Mouse (Mus musculus): ENCODE data around the gene Actn3. TPM values are rescaled to one million over a fixed set of nuclear protein-coding genes. Genes with fewer than 3 reads are reported as not detected.
"Not testable (repeated sequence)": the region's sequence is repeated elsewhere in the genome, so short reads cannot be mapped to it uniquely, and the experiment has no call there.

Actn3 gene
- total RNA-seq (2021): 10 to 100 TPM; 70.8 to 96.2 TPM
- long read RNA-seq, experiment 1, transcript Actn3-201 (21 exons, 2,887 nt): major isoform, 54 of 80 reads
- long read RNA-seq, experiment 1, partial matches to known transcripts: 20 of 80 reads
- long read RNA-seq, experiment 1, other reads (novel, unspliced or antisense): 6 of 80 reads
- long read RNA-seq, experiment 2, transcript Actn3-201 (21 exons, 2,887 nt): major isoform, 59 of 71 reads
- long read RNA-seq, experiment 2, partial matches to known transcripts: 8 of 71 reads
- long read RNA-seq, experiment 2, other reads (novel, unspliced or antisense): 2 of 71 reads

- no peak for DNase-seq
Observed at GRCm38 (mm10) chr19:4877785-4878184, at the start of gene Actn3. Actn3 (minus strand) TSS chr19:4877909.

DNA sequence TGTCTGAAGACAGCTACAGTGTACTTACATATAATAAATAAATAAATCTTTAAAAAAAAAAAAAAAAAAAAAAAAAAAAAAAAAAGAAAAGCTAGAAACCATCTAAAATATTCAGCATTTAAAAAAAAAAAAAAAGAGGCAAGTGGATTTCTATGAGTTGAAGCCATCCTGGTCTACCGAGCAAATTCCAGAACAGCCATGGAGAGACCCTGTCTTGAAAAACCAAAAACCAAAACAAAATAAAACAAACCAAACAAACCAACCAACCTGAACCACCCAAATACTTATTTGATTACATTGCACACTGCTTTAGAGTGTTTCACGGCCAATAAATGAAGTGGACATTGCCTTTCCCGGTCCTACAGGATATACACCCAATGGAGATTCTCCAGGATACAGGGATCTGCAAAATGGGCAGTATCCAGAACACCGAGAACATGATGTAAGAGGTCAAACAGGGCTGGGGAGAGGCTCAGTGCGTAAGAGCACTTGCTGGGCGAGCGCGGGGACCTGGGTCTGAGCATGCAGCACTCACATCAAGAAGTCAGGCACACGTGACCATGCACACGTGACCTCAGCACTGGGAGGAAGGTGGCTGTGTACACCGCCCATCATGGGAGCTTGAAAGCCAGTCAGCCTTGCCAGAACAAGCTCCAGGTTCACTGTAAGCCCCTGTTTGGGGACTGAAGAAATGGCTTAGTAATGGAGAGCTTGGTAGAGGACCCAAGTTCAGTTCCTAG, 47.6 kb upstream of the Actn3 start:
- no peak for DNase-seq

- DNase-seq: peak; percentile 23
Observed at GRCm38 (mm10) chr19:4919652-4920051, 41.9 kb upstream of the Actn3 start.

- DNase-seq: no peak
Observed at GRCm38 (mm10) chr19:4916827-4917226, 39.1 kb upstream of the Actn3 start.

GRCm38 (mm10) chr19:4915924-4916603, 38.4 kb upstream of the Actn3 start:
- DNase-seq: peak; percentile 57

DNA sequence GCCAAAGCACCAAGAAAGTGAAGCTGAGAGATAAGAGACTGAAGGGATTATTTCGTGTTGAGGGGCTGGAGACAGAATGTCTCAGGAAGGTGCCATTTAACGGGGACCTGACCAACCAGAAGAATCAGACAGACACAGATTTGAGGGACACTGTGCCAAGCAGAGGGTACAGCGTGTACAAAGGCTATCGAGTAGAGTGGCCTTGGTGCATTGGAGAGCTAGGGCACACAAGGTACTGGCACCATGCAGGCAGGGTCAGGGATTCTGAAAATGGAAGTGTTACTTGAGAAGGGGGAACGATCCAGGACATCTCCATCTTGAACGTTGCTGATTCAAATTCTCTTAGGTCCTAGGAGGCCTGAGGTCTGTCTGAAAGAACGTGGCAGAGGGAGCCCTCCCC, 31.7 kb upstream of the Actn3 start:
- no peak for DNase-seq

- peak; percentile 45 for DNase-seq
Observed at GRCm38 (mm10) chr19:4908107-4908506, 30.4 kb upstream of the Actn3 start.

- DNase-seq: peak; percentile 88
Observed at GRCm38 (mm10) chr19:4905979-4906794, 28.5 kb upstream of the Actn3 start, which contains the start of gene Bbs1. Bbs1 (minus strand) TSS chr19:4906628.

- no peak for DNase-seq
Observed at GRCm38 (mm10) chr19:4899888-4900287, 22.2 kb upstream of the Actn3 start.

GRCm38 (mm10) chr19:4898972-4899371, 21.3 kb upstream of the Actn3 start:
- no peak for DNase-seq

DNA sequence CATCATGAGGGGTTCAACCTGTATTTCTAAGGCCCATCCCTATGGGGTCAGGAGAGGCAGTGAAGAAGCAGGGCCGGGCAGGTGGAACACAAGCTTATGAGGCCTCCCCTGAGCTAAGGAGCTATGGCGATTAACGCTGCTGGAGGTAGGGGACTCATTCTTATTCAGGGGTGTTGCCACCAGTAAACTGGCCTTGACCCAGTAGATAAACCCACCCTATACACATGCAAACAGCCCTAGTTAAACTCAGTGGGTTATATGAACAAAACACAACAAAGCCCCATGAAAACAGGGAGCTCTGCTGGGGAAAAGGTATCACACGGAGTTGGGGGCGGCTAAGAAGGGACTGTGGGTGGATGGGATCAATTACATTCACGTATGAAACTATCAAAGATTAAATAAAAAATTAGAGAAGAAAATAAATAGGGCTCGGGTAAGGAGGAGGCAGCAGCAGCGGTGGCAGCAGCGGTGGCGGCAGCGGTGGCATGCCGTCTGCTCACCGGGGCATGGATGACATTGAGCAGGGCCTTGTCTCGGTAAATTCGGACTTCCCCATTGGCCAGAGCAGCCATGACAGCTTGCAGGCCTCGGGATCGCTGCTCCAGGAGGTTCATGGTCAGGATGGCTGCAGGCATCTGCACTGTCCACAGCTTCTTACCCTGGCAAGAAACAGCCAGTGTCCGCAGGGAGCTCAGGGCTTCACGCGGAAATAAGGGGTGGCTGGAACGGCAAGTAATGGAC, 19.2 kb upstream of the Actn3 start:
- DNase-seq: no peak

DNA sequence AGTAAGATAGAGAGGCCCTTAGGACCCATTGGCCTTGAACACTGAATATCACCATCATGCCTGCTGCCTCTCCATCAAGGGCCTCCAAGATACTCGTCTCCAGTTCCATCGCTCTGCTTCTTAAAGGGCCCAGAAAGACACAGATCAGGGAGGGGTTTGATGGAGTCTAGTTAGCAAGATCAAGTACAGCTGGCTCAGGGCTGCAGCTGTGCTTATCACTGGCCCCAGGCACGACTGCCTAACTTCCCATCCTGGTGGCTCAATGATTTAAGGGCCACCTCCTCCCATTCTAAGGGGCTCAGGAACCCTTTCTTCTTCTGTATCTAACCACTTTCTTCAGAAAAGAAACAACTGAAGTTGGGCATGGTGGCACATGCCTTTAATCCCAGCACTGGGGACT, 14.1 kb upstream of the Actn3 start:
- no peak for DNase-seq

DNA sequence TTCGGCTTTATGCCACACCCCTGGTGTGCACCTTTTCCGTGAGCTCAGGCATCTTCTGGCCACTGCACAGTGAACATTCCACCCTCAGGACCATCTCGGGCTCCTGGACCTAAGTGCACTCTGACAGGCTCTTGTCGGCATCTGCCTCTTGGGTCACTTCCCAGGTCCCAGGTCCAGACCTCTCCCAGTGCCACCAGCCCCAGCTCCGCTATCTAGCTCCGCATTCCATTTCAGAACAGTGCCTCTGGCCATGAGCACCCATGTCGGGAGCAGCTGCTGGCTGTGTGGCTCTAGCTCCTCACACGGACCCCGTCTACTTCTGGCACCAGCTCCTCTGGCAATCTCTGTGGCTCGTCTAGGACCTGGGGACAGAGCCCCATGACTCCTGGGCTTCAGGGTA, 12.1 kb upstream of the Actn3 start:
- no peak for DNase-seq

DNA sequence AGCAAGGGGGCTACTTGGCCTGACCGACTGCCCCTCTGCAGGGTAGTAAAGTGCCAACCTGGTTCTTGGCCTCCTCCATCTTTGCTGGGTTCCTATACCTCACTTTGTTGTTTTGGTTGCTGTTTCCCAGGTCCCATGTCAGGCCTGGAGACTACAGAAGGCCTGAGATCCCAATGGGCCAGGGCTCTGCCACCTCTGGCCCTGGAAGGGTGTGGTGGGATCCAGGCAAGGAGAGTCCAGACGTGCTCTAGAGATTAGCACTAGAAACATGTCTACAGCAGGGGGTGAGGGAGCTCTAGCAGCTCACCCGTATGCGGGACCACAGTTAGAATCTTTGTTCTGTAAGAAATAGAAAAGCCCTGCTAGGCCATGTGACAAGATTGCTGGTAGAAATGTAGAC, 6.3 kb upstream of the Actn3 start:
- DNase-seq: no peak

GRCm38 (mm10) chr19:4879324-4879703, 1.6 kb upstream of the Actn3 start:
- no peak for DNase-seq

DNA sequence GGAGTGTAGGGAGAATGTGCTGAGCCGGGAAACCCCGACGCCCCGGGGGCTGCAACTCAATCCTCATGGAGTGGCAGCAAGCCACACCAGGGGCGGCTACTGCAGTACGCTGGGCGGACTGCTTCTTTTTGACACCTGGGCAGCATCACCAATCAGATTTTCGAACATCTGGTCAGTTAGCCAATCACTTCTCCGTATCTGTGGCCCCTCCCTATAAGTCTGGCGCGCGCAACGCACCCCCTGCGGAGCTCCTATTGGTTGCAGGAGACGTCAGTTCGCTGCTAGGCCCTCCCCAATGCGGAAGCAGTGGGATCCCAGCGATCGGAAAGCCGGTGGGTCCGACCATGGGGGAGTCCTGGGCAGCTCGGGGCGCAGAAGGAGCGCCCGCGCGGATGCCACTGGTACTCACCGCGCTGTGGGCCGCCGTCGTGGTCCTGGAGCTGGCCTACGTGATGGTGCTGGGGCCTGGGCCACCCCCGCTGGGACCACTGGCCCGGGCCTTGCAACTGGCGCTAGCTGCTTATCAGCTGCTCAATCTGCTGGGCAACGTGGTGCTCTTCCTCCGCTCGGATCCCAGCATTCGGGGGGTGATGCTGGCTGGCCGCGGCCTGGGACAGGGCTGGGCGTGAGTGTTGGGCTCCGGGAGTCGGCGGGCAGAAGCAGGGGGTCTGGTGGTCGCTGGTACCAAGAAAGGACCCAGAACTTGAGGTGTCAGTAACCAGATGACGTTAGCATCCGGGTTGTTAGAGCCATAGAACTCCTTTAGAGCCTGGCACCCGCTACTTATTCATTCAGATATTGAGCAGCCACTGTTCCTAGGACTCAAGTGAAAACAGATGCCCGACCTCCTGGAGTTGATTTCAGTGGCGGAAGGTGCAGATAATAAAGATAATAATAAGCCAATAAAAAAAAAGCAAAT, 955 bp upstream of the Actn3 start, which contains the start of gene Zdhhc24:
Gene Zdhhc24 (plus strand): TSS at position 264 of the 919 bp plus-strand sequence.
- DNase-seq: peak; percentile 98

- DNase-seq: no peak
Observed at GRCm38 (mm10) chr19:4876755-4877154, 954 bp downstream of the Actn3 start.

DNA sequence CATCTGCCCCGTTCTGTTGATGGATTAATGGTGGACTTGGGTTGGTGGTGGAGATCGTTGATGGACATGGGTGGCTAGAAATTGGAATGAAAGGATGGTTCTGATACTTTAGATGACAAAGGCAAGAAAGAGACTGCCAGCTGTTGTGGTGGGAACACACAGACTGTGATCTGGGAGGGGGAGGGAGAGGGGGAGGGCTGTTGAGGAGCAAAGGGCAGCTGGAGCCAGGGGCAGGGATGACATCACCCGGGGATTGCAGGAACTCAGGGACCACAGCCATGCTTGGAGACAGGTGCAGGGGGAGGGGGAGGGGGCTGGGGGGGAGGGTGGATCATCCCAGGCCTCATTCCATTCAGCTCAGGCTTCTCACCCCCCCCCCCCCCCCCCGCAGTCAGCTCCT, 1.5 kb downstream of the Actn3 start:
- DNase-seq: no peak

- DNase-seq: not testable (repeated sequence)
Observed at GRCm38 (mm10) chr19:4874613-4875012, 3.1 kb downstream of the Actn3 start.

DNA sequence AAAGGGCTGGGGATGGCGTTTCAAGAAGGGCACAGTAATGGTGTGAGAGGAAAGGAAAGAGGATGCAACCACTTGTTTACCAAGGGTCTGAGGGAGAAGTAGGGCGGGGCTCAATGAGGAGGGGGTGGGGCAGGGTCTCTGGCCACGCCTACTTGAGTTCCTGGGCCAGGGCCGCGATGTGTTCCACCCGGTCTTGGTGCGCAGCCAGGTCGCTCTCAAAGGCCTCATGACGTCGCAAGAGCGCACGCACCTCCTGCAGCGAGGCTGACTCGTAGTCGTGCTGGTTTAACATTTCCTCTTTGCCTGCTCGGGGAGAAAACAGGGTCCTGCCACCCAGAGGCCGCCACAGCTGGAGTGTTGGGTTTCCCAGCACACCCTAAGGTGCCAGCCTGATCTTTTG, 12.6 kb downstream of the Actn3 start:
- DNase-seq: peak; percentile 56

Data from adrenal gland, postnatal 10 days (tissue).